Mouse (Mus musculus): ENCODE results near the gene Gfm2. TPM values are rescaled to one million over a fixed set of nuclear protein-coding genes. Genes with fewer than 3 reads are reported as not detected.
"Not testable (repeated sequence)": the region's sequence is repeated elsewhere in the genome, so short reads cannot be mapped to it uniquely, and the experiment has no call there.

Gene Gfm2
- 29.0 and 31.7 TPM in 2 replicates for polyA plus RNA-seq (2016; fragmentation: Nextera tagmentation; extraction: Ambion mirVana)

DNA sequence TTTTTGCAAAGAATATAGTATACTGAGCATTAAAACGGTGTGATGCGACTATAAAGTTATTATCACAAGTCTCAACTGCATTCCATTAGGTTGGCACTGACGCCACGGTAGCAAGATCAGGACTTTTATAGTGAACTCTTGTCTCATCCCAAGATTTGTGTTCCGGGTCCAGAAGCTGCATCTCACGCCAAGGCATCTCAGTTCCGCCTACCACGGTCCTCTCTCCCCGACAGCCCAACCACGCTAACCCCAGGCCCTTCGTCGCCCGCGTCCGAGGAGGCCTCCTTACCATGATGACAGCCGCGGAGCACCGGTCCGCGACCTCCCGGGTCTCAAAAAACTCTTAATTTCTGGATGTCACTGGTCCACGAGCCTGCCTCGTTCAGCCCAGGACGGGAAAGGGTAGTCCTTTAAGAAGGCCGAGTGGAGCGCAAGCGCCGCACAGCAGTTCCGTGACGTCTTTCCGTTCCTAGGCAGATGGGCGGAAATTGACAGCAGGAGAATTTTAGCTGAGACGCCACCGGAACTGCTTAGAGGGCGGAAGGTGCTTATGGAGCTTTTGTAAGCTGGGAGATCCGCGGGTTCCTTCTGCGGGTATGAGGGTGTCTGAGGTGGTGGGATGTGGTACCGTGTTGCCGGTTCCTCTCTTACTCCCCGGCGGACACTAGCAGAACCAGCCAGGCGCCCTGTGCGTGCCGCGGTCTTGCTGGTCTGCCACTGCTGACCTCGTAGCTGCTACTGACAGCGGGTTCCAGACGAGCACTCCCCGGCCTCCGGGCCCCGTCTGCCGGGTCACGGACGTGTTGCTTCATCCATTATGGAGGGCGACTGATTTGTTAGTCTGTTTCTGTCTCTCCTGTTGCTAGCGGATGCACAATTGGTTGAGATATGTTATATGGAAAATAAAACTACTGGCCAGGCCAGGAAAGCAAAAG lies at the start of gene Gfm2, which contains the start of gene Nsa2:
Gene Gfm2 (plus strand): TSS at position 472 of the 935 bp plus-strand sequence.
Gene Nsa2 (minus strand): TSS at position 472 of the 935 bp plus-strand sequence.
- H3K4me3 ChIP-seq: peak within 1 kb of the TSS; percentile 91
- WGBS (ENCODE audit: insufficient replicate concordance): under 1% methylated on average over 57 of the region's 57 CpGs
- H3K27me3 ChIP-seq (replicated peaks): no peaks in the 10 kb centered on the region
- peak; percentile 99 for ATAC-seq
- H3K9ac ChIP-seq: peak within 1 kb of the TSS; percentile 84
- H3K9me3 ChIP-seq (replicated peaks): no peaks in the 10 kb centered on the region
- H3K4me1 ChIP-seq: peaks cover 16% of the 10 kb centered on the region
- H3K36me3 ChIP-seq: peaks cover 39% of the 10 kb centered on the region
- peak within 1 kb of the TSS; percentile 79 for H3K27ac ChIP-seq
- peak within 1 kb of the TSS; percentile 72 for H3K4me2 ChIP-seq

- ATAC-seq: no peak
- peaks cover 32% of the 10 kb centered on the region for H3K4me1 ChIP-seq
- WGBS (ENCODE audit: insufficient replicate concordance): 87% methylated on average over 3 of the region's 3 CpGs
These were observed 49.6 kb upstream of the Gfm2 start for GRCm38 (mm10) chr13:97088183-97088582.

GRCm38 (mm10) chr13:97095726-97096125 lies 42.0 kb upstream of the Gfm2 start:
- no peaks in the 10 kb centered on the region for H3K4me1 ChIP-seq
- H3K4me2 ChIP-seq: no peak overlapping the region
- no peak overlapping the region for H3K9ac ChIP-seq
- H3K9me3 ChIP-seq (replicated peaks): no peaks in the 10 kb centered on the region
- H3K36me3 ChIP-seq: peaks cover 19% of the 10 kb centered on the region
- H3K4me3 ChIP-seq: no peak overlapping the region
- no peak for ATAC-seq
- H3K27ac ChIP-seq: no peak overlapping the region
- no peaks in the 10 kb centered on the region for H3K27me3 ChIP-seq (replicated peaks)
- WGBS (ENCODE audit: insufficient replicate concordance): 76% methylated on average over 4 of the region's 4 CpGs

More at GRCm38 (mm10) chr13:97088183-97088582, 49.6 kb upstream of the Gfm2 start:
- Histone ChIP-seq H3K36me3 (0 out of 2 replicates have a peak, but pooled peaks cover 3% of the 10 kb centered on the region), H3K9ac (no peak overlapping the region), H3K4me3 (no peak overlapping the region), H3K27me3 (replicated peaks) (no peaks in the 10 kb centered on the region), H3K4me2 (no peak overlapping the region), H3K27ac (no peak overlapping the region), H3K9me3 (replicated peaks) (no peaks in the 10 kb centered on the region)

DNA sequence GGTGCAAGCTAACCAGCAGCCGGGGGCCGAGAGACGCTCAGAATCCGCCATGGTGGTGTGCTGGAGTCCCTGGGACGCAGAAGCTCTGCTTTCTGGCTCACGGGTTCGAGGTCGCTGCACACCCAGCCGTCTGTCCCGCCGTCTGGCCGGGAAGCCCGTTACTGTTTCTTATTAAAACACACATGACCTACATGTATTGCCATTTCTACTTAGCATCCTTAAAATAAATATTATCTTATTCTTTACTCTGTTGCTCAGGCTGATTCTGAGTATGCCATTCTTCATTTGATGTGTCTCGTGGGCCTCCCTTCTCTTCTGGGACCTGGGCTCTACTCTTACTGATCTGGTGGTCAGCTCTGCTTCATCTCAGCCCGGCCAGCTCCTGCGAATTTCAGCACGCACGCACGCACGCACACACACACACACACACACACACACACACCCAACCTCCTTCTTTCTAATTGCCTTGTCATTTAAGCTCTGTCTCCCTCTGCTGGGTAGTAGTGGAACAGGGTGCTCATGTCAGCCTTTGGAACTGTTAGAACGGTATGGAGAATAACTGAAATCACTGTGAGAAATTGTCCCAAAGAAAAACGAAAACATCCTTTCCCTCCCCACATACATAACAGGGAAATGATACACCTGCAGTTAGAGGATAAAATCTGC lies 38.4 kb upstream of the Gfm2 start, which contains the start of gene Gm6169:
Gene Gm6169 (minus strand): TSS at position 51 of the 666 bp plus-strand sequence.
- H3K27me3 ChIP-seq (replicated peaks): no peaks in the 10 kb centered on the region
- H3K36me3 ChIP-seq: peaks cover 9% of the 10 kb centered on the region
- no peak within 1 kb of the TSS for H3K9ac ChIP-seq
- H3K4me2 ChIP-seq: no peak within 1 kb of the TSS
- 78% methylated on average over 22 of the region's 22 CpGs for WGBS (ENCODE audit: insufficient replicate concordance)
- H3K27ac ChIP-seq: no peak within 1 kb of the TSS
- H3K4me3 ChIP-seq: no peak within 1 kb of the TSS
- no peaks in the 10 kb centered on the region for H3K4me1 ChIP-seq
- ATAC-seq: no peak
- H3K9me3 ChIP-seq (replicated peaks): no peaks in the 10 kb centered on the region

GRCm38 (mm10) chr13:97104996-97105395 lies 32.7 kb upstream of the Gfm2 start:
- H3K27ac ChIP-seq: no peak overlapping the region
- H3K36me3 ChIP-seq: peaks cover 4% of the 10 kb centered on the region; the same call in 1 of the 2 replicates
- 79% methylated on average over 7 of the region's 7 CpGs for whole genome bisulfite sequencing (ENCODE audit: insufficient replicate concordance)
- H3K4me3 ChIP-seq: no peak overlapping the region
- H3K4me2 ChIP-seq: no peak overlapping the region
- H3K4me1 ChIP-seq: no peaks in the 10 kb centered on the region
- H3K27me3 ChIP-seq (replicated peaks): no peaks in the 10 kb centered on the region
- no peak for ATAC-seq
- no peak overlapping the region for H3K9ac ChIP-seq
- no peaks in the 10 kb centered on the region for H3K9me3 ChIP-seq (replicated peaks)

GRCm38 (mm10) chr13:97107721-97108120 lies 30.0 kb upstream of the Gfm2 start:
- H3K27ac ChIP-seq; H3K9me3 ChIP-seq (replicated peaks); H3K4me3 ChIP-seq; H3K27me3 ChIP-seq (replicated peaks); ATAC-seq; H3K4me2 ChIP-seq; H3K4me1 ChIP-seq; H3K9ac ChIP-seq: not testable (repeated sequence)
- WGBS (ENCODE audit: insufficient replicate concordance): 85% methylated on average over 4 of the region's 4 CpGs
- peaks cover 15% of the 10 kb centered on the region for H3K36me3 ChIP-seq

- 79% methylated on average over 4 of the region's 4 CpGs for WGBS (ENCODE audit: insufficient replicate concordance)
- no peak for ATAC-seq
- H3K4me2 ChIP-seq: no peak overlapping the region
- no peak overlapping the region for H3K9ac ChIP-seq
- H3K36me3 ChIP-seq: peaks cover 21% of the 10 kb centered on the region
- no peaks in the 10 kb centered on the region for H3K9me3 ChIP-seq (replicated peaks)
- no peak overlapping the region for H3K27ac ChIP-seq
- no peaks in the 10 kb centered on the region for H3K27me3 ChIP-seq (replicated peaks)
- H3K4me1 ChIP-seq: no peaks in the 10 kb centered on the region
- H3K4me3 ChIP-seq: no peak overlapping the region
These were observed 28.7 kb upstream of the Gfm2 start for GRCm38 (mm10) chr13:97109046-97109445.

DNA sequence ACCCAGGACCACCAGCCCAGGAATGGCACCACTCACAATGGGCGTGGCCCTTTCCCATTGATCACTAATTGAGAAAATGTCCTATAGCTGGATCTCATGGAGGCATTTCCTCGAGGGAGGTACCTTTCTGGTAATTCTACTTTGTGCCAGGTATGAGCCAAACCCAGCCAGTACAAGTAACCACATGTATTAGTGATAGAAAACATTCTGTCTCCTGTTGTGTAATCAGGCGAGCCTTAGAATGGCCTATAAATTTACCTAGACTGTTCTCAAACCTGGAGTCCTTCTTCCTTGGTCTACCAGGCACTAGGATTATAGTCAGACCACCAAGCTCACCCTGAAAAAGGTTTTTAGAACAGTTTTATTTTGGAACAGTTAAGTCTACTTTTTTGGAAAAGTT lies 16.4 kb upstream of the Gfm2 start:
- Histone ChIP-seq H3K4me3 (no peak overlapping the region), H3K4me2 (no peak overlapping the region), H3K27ac (no peak overlapping the region), H3K9me3 (replicated peaks) (no peaks in the 10 kb centered on the region), H3K36me3 (peaks cover 50% of the 10 kb centered on the region), H3K27me3 (replicated peaks) (no peaks in the 10 kb centered on the region), H3K9ac (no peak overlapping the region), H3K4me1 (no peaks in the 10 kb centered on the region)
- 72% methylated on average over 3 of the region's 3 CpGs for WGBS (ENCODE audit: insufficient replicate concordance)
- ATAC-seq: no peak

GRCm38 (mm10) chr13:97129654-97130053 lies 8.1 kb upstream of the Gfm2 start:
- not testable (repeated sequence) for H3K4me1 ChIP-seq; H3K4me3 ChIP-seq; H3K4me2 ChIP-seq; H3K27ac ChIP-seq; H3K9me3 ChIP-seq (replicated peaks); H3K9ac ChIP-seq; H3K27me3 ChIP-seq (replicated peaks); ATAC-seq
- peaks cover 45% of the 10 kb centered on the region for H3K36me3 ChIP-seq
- WGBS (ENCODE audit: insufficient replicate concordance): 81% methylated on average over 3 of the region's 4 CpGs

DNA sequence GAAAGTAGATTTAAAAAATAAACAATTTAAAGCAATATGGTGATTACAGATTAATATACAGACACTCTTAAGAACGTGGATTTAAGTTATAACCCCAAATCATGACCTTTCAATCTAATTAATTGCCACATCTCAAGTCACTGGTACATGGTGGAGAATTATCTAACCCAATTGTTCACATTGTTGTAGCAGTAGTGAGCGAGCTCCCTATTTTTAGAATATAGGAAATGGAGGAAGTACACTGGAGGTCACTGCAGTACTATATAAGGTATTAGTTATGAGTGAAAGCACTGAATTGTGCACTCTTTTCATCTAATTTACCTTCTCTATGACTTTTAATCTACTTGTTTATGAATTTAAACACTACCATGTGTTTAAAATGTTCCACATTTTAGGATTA lies 7.3 kb upstream of the Gfm2 start:
- H3K27me3 ChIP-seq (replicated peaks); H3K4me3 ChIP-seq; H3K9me3 ChIP-seq (replicated peaks); H3K9ac ChIP-seq; ATAC-seq; H3K27ac ChIP-seq; H3K4me1 ChIP-seq; H3K4me2 ChIP-seq: not testable (repeated sequence)
- WGBS (ENCODE audit: insufficient replicate concordance): no CpG with 5 or more reads among the region's 2 CpGs
- H3K36me3 ChIP-seq: peaks cover 47% of the 10 kb centered on the region

- peaks cover 39% of the 10 kb centered on the region for H3K36me3 ChIP-seq
- peaks cover 19% of the 10 kb centered on the region for H3K4me1 ChIP-seq
- peak overlapping the region; percentile 68 for H3K4me2 ChIP-seq
- WGBS (ENCODE audit: insufficient replicate concordance): 17% methylated on average over 8 of the region's 8 CpGs
- H3K9ac ChIP-seq: peak overlapping the region; percentile 84
- ATAC-seq; H3K9me3 ChIP-seq (replicated peaks); H3K27me3 ChIP-seq (replicated peaks): not testable (repeated sequence)
- peak overlapping the region; percentile 91 for H3K4me3 ChIP-seq
- peak overlapping the region; percentile 79 for H3K27ac ChIP-seq
These were observed 731 bp downstream of the Gfm2 start for GRCm38 (mm10) chr13:97138404-97138931.

DNA sequence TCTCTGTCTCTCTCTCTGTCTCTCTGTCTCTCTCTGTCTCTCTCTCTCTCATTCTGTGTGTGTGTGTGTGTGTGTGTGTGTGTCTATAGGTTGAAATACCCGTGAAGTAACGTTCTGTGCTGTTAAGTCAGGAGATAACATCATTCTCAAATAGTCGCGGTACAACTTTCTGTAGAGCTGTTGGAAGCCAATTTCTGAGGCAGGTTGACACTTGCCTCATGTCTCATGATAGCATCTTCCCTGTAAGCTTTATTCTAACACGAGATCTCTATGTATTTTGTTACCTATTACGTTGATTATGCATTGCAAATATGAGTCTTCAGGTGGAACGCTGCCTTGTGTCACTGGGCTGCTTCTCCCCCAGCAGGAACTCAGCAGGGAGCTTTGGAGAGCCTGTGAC lies 4.6 kb downstream of the Gfm2 start:
- Histone ChIP-seq H3K4me1 (peaks cover 11% of the 10 kb centered on the region), H3K27me3 (replicated peaks) (no peaks in the 10 kb centered on the region), H3K27ac (no peak overlapping the region), H3K9ac (no peak overlapping the region), H3K9me3 (replicated peaks) (no peaks in the 10 kb centered on the region), H3K4me3 (no peak overlapping the region), H3K36me3 (peaks cover 40% of the 10 kb centered on the region), H3K4me2 (no peak overlapping the region)
- ATAC-seq: no peak
- 81% methylated on average over 7 of the region's 7 CpGs for WGBS (ENCODE audit: insufficient replicate concordance)

All from liver, embryonic 12.5 days (tissue).